Mouse (Mus musculus) cerebellum, postnatal 10 days (tissue): Measurements from ENCODE around the gene Ralgps1.

Experiments used
- DNase-seq, 2 experiments: peaks; one replicate each; pipeline ENCODE4 v3.0.0; 2021; ENCODE audit warnings: mixed read lengths in 2 of 2

The Ralgps1 gene

GRCm38 (mm10) chr2:33207069-33207468, 164.2 kb downstream of the Ralgps1 start:
- DNase-seq = peak in 1 of 2 experiments; percentile 44

- DNase-seq = peak in 1 of 2 experiments; percentile 37
Measured at GRCm38 (mm10) chr2:33205939-33206525, 165.3 kb downstream of the Ralgps1 start.

GRCm38 (mm10) chr2:33204980-33205379, 166.3 kb downstream of the Ralgps1 start:
- DNase-seq = no peak

- no peak for DNase-seq
Measured at GRCm38 (mm10) chr2:33203284-33203683, 168.0 kb downstream of the Ralgps1 start.

GRCm38 (mm10) chr2:33200368-33201068, 170.8 kb downstream of the Ralgps1 start:
- DNase-seq = peak; percentile 43 to 46

- no peak for DNase-seq
Measured at GRCm38 (mm10) chr2:33189976-33190375, 181.3 kb downstream of the Ralgps1 start.

GRCm38 (mm10) chr2:33188925-33189670, 182.2 kb downstream of the Ralgps1 start:
- no peak for DNase-seq

- DNase-seq = peak in 1 of 2 experiments; percentile 46
Measured at GRCm38 (mm10) chr2:33187874-33188273, 183.4 kb downstream of the Ralgps1 start.

GRCm38 (mm10) chr2:33186505-33186904, 184.8 kb downstream of the Ralgps1 start:
- DNase-seq = no peak

GRCm38 (mm10) chr2:33185258-33185657, 186.0 kb downstream of the Ralgps1 start:
- peak; percentile 59 to 70 for DNase-seq

- DNase-seq = peak; percentile 30 to 44
Measured at GRCm38 (mm10) chr2:33184641-33185040, 186.6 kb downstream of the Ralgps1 start.

- no peak for DNase-seq
Measured at GRCm38 (mm10) chr2:33183321-33183720, 188.0 kb downstream of the Ralgps1 start.

- DNase-seq = no peak
Measured at GRCm38 (mm10) chr2:33179930-33180630, 191.2 kb downstream of the Ralgps1 start.

GRCm38 (mm10) chr2:33179171-33179929, 191.9 kb downstream of the Ralgps1 start:
- DNase-seq = peak; percentile 56 to 73

GRCm38 (mm10) chr2:33178243-33178932, 192.9 kb downstream of the Ralgps1 start:
- DNase-seq = peak; percentile 89 to 93

GRCm38 (mm10) chr2:33177443-33178242, 193.6 kb downstream of the Ralgps1 start:
- no peak for DNase-seq

- DNase-seq = no peak
Measured at GRCm38 (mm10) chr2:33176921-33177320, 194.4 kb downstream of the Ralgps1 start.

- no peak for DNase-seq
Measured at GRCm38 (mm10) chr2:33176516-33176915, 194.8 kb downstream of the Ralgps1 start.

- peak in 1 of 2 experiments; percentile 53 for DNase-seq
Measured at GRCm38 (mm10) chr2:33173686-33174085, 197.6 kb downstream of the Ralgps1 start.

GRCm38 (mm10) chr2:33173126-33173525, 198.2 kb downstream of the Ralgps1 start:
- DNase-seq = no peak
